Mouse (Mus musculus) small intestine, adult 2 months (tissue): Measurements from ENCODE around the gene Exoc6b.

ENCODE experiments used
- CTCF ChIP-seq: fragments of 200-500 bp; IDR thresholded peaks from 2 replicates; pipeline ENCODE4 v1.5.1; 2012; ENCODE audit warnings: low read depth, mild to moderate bottlenecking, control low read depth, inconsistent platforms, low read length, moderate library complexity, mixed read lengths; ENCODE audit not compliant: insufficient replicate concordance, insufficient read length; ENCODE audit errors: extremely low read depth
- POLR2A ChIP-seq: fragments of 200-500 bp; IDR thresholded peaks from 2 replicates; pipeline ENCODE4 v1.6.1; 2012; ENCODE audit warnings: low read depth, mild to moderate bottlenecking, control low read depth, inconsistent platforms, low read length, moderate library complexity

GRCm38 (mm10) chr6:84641062-84641431 is 428.3 kb downstream of the Exoc6b start:
- TF ChIP-seq CTCF = no peak
- TF ChIP-seq POLR2A = no peak
